Mouse (Mus musculus) lung, adult 2 months (tissue): ENCODE measurements around the gene Mat1a. TPM values are rescaled to one million over a fixed set of nuclear protein-coding genes. Genes with fewer than 3 reads are reported as not detected.

ENCODE experiments used
- DNase-seq: peaks from one replicate; pipeline ENCODE4 v3.0.0; 2022
- H3K4me1 ChIP-seq: fragments of 200-500 bp; 2 replicates; pipeline ENCODE4 v1.6.1; 2011; ENCODE audit warnings: low read length; ENCODE audit not compliant: control insufficient read depth, insufficient read depth
- H3K4me3 ChIP-seq: fragments of 200-500 bp; replicated peaks from 2 replicates; pipeline ENCODE3; 2011; ENCODE audit warnings: low read depth, mild to moderate bottlenecking, control low read depth, low read length; ENCODE audit errors: extremely low read depth
- CTCF ChIP-seq: fragments of 200-500 bp; IDR thresholded peaks from 2 replicates; pipeline ENCODE4 v1.5.1; 2011; ENCODE audit warnings: mild to moderate bottlenecking, low read length, control low read depth; ENCODE audit not compliant: insufficient read depth
- POLR2A ChIP-seq: fragments of 200-500 bp; IDR thresholded peaks from 2 replicates; pipeline ENCODE4 v1.6.1; 2011; ENCODE audit warnings: low read depth, mild to moderate bottlenecking, control low read depth, low read length, borderline replicate concordance; ENCODE audit errors: extremely low read depth
- WGBS: fragments of 180-500 bp; shearing (Covaris S2); methylation state at CpG from one replicate; pipeline ENCODE4 v1.1.7; 2018; 5-methylcytosine and 5-hydroxymethylcytosine counted together
- polyA plus RNA-seq: library from polyadenylated mRNA; depleted of rRNA; stranded (reverse); fragments of >200 nt; gene quantifications from 2 replicates; pipeline ENCODE4 v1.2.3, GENCODE M21; 2012; rRNA removed

Mat1a gene
- 3.5 and 6.0 TPM in 2 replicates for polyA plus RNA-seq

DNA sequence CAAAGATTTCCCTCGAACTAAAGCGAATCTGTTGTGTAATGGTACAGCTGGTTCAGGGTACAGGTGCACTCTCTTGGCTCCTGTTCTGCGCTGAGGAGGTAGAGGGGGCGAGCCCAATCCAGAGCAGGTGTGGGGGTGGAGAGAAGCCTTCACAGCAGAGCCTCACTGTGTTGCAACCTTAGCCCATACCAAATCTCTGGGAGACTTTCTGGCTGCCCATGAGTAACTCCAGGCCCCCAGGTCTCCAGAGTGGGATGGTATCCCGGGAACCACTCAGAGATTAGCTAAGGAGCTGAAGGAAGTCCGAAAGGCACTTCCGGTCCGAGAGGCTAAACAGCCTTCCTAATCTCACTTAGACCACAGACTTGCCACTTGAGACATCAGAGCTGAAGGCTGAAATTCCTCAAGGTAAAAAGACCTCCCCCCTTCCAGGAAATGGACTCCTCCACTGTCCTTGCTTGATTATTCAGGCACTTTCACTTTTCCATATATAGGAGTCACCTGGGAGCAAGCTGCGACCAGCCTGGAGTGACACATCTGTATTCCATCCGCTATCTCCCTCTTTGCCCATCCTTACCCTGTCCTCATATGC is at the start of gene Mat1a:
Gene Mat1a, plus strand, starts transcription at position 183 of the 592 bp plus-strand sequence.
- 47% methylated on average over 10 of the region's 10 CpGs for WGBS
- no peaks in the 10 kb centered on the region for H3K4me1 ChIP-seq
- peak; percentile 49 for DNase-seq
- TF ChIP-seq CTCF: no peak
- TF ChIP-seq POLR2A: no peak
- peak within 1 kb of the TSS; percentile 8 for H3K4me3 ChIP-seq

- Histone ChIP-seq H3K4me1 (no peaks in the 10 kb centered on the region), H3K4me3 (no peak overlapping the region)
- WGBS: 37% methylated on average over 2 of the region's 2 CpGs
Measured at GRCm38 (mm10) chr14:41065168-41065567, 39.7 kb upstream of the Mat1a start.

DNA sequence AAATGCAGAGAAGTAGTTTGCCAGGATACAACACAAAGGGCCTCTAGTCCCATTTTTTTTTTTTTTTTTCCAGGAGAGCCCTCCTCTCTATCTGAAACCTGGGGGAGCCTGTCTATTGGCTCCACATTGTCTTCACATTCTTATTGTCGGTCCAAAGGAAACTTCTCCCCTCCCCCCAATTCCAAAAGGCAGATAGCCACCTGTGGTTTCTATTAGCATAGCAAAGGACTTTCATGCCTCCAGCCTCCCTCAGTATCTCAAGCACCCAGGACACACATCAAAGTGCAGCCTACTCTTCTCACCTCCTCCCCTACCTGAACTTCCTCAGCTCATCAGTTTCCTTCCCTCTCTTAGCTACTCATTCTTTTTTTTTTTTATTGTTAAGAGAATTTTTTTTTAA is 38.4 kb upstream of the Mat1a start:
- no peaks in the 10 kb centered on the region for H3K4me1 ChIP-seq
- no peak for TF ChIP-seq POLR2A
- WGBS: 16% methylated on average over 1 of the region's 1 CpGs
- DNase-seq: no peak
- H3K4me3 ChIP-seq: no peak overlapping the region

More at GRCm38 (mm10) chr14:41065168-41065567, 39.7 kb upstream of the Mat1a start:
- TF ChIP-seq POLR2A (no peak), CTCF (no peak)
- DNase-seq: no peak

- DNase-seq: no peak
- TF ChIP-seq CTCF (no peak), POLR2A (no peak)
Measured at GRCm38 (mm10) chr14:41069108-41069507, 35.7 kb upstream of the Mat1a start, which contains the start of gene Dydc2. Dydc2 (minus strand) TSS chr14:41069208.

GRCm38 (mm10) chr14:41070343-41070742 is 34.5 kb upstream of the Mat1a start:
- Histone ChIP-seq H3K4me1 (peaks cover 3% of the 10 kb centered on the region; the same call in 1 of the 2 replicates), H3K4me3 (no peak overlapping the region)
- no peak for TF ChIP-seq CTCF
- TF ChIP-seq POLR2A: no peak
- DNase-seq: no peak
- WGBS: 72% methylated on average over 3 of the region's 3 CpGs

More at GRCm38 (mm10) chr14:41069108-41069507, 35.7 kb upstream of the Mat1a start, which contains the start of gene Dydc2:
- H3K4me1 ChIP-seq: peaks cover 3% of the 10 kb centered on the region; the same call in 1 of the 2 replicates
- no peak within 1 kb of the TSS for H3K4me3 ChIP-seq

- Histone ChIP-seq H3K4me3 (peak within 1 kb of the TSS; percentile 27), H3K4me1 (peaks cover 3% of the 10 kb centered on the region; the same call in 1 of the 2 replicates)
- WGBS: 12% methylated on average over 23 of the region's 23 CpGs
- peak; percentile 58 for DNase-seq
- TF ChIP-seq POLR2A: no peak
- no peak for TF ChIP-seq CTCF
Measured at GRCm38 (mm10) chr14:41072229-41072943, 32.4 kb upstream of the Mat1a start, which contains the start of gene Dydc1. Dydc1 (plus strand) TSS chr14:41072911.

GRCm38 (mm10) chr14:41072944-41073275 is 31.9 kb upstream of the Mat1a start:
- TF ChIP-seq POLR2A (no peak), CTCF (no peak)
- no peak for DNase-seq
- 1% methylated on average over 8 of the region's 8 CpGs for WGBS
- peaks cover 3% of the 10 kb centered on the region; the same call in 1 of the 2 replicates for H3K4me1 ChIP-seq
- H3K4me3 ChIP-seq: peak overlapping the region; percentile 27

DNA sequence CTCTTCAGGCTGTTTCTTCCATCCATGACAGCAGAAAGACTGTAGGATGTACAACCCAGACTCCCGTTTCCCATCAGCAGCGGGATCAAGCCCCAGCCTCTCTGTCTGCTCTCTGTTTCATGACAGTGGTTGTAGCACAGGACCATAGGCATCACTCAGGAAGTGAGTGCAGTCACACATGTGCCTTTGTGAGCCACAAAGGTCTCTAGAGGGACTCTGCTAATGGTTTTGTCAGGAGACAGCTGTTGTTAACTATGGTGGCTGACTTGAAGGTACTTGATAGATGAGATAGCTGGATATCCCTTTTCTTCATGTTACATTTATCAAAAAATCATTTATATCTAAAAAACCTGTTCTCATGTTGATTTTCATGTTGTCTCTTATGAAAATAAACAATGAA is 22.4 kb upstream of the Mat1a start:
- TF ChIP-seq POLR2A (no peak), CTCF (no peak)
- Histone ChIP-seq H3K4me1 (no peaks in the 10 kb centered on the region), H3K4me3 (no peak overlapping the region)
- WGBS: 79% methylated on average over 2 of the region's 2 CpGs
- DNase-seq: no peak

DNA sequence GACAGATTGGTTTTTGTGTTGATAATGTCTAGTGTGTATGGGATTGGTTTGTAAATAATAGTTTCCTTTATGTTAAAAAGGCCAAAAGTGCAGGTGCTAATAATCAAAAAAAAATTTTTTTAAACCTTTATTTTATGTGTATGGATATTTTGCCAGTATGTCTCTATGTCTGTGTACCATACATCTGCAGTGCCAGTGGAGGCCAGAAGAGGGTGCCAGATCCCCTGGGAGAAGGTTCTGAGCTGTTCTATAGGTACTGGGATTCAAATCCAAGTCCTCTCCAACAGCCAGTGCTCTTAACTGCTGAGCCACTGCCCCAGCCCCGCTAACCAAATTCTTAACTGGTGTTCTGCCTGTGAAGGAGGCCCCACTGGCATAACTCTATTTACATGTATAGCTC is 17.3 kb upstream of the Mat1a start:
- Histone ChIP-seq H3K4me1 (no peaks in the 10 kb centered on the region), H3K4me3 (no peak overlapping the region)
- 84% methylated on average over 1 of the region's 1 CpGs for WGBS
- DNase-seq: peak; percentile 17
- TF ChIP-seq CTCF: peak; percentile 41; the same call in 1 of the 2 replicates
- no peak for TF ChIP-seq POLR2A
